Mouse (Mus musculus): ENCODE results near the gene S1pr5. TPM values are rescaled to one million over a fixed set of nuclear protein-coding genes. Genes with fewer than 3 reads are reported as not detected.
A peak's percentile ranks its signal among the peaks of the same experiment; 100 is the strongest.

The S1pr5 gene
- polyA plus RNA-seq, 1 experiment from 2014 or later = 2.0 TPM

DNA sequence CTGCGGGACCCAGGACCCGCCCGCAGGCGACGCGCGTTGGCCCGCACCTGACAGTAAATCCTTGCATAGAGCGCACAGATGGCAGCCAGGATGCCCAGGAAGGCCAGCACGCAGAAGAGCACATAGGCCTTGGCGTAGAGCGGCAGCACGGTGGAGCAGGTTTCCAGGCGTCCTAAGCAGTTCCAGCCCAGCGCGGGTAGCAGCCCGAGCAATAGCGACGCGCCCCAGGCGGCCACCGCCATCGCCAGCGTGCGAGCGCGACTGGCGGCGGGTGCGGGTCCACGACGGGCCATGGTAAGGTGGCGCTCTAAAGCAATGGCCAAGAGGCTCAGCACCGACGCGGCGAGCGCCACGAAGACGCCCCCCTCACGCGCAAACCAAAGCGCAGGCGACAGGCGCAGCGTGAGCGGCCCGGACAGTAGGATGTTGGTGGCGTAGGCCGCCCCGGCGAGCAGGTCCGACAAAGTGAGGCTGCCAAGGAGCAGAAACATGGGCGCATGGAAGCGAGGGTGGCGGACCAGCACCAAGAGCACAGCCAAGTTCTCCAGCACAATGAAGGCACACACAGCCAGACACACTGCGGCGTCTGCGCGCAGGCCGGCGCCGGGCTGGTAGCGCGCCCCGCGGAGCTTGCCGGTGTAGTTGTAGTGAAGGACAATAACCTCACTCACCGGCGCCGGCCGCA is 3.7 kb downstream of the S1pr5 start:
- Histone ChIP-seq H3K4me3 (replicated peaks; ENCODE audit: low read length) (peak overlapping the region; percentile 41), H3K4me1 (ENCODE audit: control insufficient read depth, insufficient read depth, low read length) (peaks cover 17% of the 10 kb centered on the region), H3K4me2 (ENCODE audit: low read depth, low read length) (peak overlapping the region; percentile 61), H3K9me3 (replicated peaks; ENCODE audit: control insufficient read depth, low read length) (0 out of 2 replicates have a peak, but pooled peaks cover 5% of the 10 kb centered on the region), H3K9ac (ENCODE audit: low read length) (peak overlapping the region; percentile 52), H3K27me3 (ENCODE audit: control insufficient read depth, insufficient read depth, low read length) (peaks cover 61% of the 10 kb centered on the region), H3K27ac (ENCODE audit: low read length) (no peak overlapping the region), H3K36me3 (ENCODE audit: control insufficient read depth, insufficient read depth, low read length) (no peaks in the 10 kb centered on the region)
- under 1% methylated on average over 72 of the region's 72 CpGs for WGBS
- ATAC-seq (ENCODE audit: insufficient read depth, low FRiP score) = peak; percentile 26; the same call in 1 of the 2 replicates

DNA sequence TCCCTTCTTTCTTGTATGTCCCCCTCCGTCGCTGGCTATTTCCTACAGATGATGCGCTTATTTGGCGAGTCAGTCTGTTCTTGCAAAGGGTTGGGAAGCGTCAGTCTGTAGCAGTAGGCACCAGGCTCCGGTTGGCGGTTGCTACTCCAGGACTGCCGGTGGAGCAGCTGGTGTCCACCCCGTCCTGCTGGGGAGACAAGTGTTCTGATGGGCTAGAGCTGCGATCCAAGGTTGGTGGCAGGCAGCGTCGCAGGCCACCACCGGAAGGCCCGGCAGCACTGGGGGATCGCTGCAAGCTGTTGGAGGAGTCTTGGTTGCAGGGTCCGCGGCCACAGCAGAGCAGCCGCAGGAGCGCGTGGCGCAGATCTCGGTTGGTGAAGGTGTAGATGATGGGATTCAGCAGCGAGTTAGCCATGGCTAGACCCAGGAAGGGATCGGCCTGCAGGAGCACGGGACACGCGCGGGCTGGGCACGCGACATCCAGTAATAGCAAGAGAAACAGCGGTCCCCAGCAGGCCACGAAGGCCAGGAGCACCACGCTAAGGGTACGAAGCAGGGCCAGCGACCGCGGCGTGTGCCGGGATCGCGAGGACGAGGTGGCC is 4.3 kb downstream of the S1pr5 start:
- WGBS = 11% methylated on average over 42 of the region's 42 CpGs
- H3K27me3 ChIP-seq (ENCODE audit: control insufficient read depth, insufficient read depth, low read length) = peaks cover 54% of the 10 kb centered on the region
- ATAC-seq (ENCODE audit: insufficient read depth, low FRiP score) = no peak

DNA sequence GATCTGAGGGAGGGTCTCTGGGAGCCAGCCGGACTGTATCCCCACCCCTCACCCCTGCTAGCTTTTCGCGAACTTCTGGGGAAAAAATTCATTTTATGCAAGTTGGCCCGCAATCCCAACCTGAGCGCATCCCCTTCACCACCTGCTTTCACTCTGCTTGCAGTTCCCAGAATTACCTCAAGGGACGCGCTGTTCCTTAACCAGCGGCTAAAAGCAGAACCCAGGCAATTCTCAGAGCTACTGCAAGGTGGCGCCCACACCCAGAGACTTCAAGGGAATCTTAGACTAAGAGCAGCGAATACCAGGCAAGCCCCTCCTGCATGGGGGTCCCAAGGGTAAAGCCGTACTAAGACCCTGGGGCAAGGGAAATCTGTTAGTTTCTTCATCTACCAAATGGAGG is 6.9 kb downstream of the S1pr5 start:
- no peaks in the 10 kb centered on the region for H3K36me3 ChIP-seq (ENCODE audit: control insufficient read depth, insufficient read depth, low read length)
- 0 out of 2 replicates have a peak, but pooled peaks cover 5% of the 10 kb centered on the region for H3K9me3 ChIP-seq (replicated peaks; ENCODE audit: control insufficient read depth, low read length)
- H3K4me1 ChIP-seq (ENCODE audit: control insufficient read depth, insufficient read depth, low read length) = peaks cover 31% of the 10 kb centered on the region
- H3K27ac ChIP-seq (ENCODE audit: low read length) = no peak overlapping the region
- no peak overlapping the region for H3K4me2 ChIP-seq (ENCODE audit: low read depth, low read length)
- 7% methylated on average over 11 of the region's 11 CpGs for WGBS
- no peak overlapping the region for H3K4me3 ChIP-seq (replicated peaks; ENCODE audit: low read length)
- no peak for ATAC-seq (ENCODE audit: insufficient read depth, low FRiP score)
- H3K27me3 ChIP-seq (ENCODE audit: control insufficient read depth, insufficient read depth, low read length) = peaks cover 37% of the 10 kb centered on the region
- H3K9ac ChIP-seq (ENCODE audit: low read length) = no peak overlapping the region

More for the DNA sequence above, 4.3 kb downstream of the S1pr5 start:
- Histone ChIP-seq H3K27ac (ENCODE audit: low read length) (no peak overlapping the region), H3K4me3 (replicated peaks; ENCODE audit: low read length) (peak overlapping the region; percentile 41), H3K36me3 (ENCODE audit: control insufficient read depth, insufficient read depth, low read length) (no peaks in the 10 kb centered on the region), H3K9me3 (replicated peaks; ENCODE audit: control insufficient read depth, low read length) (0 out of 2 replicates have a peak, but pooled peaks cover 5% of the 10 kb centered on the region), H3K4me1 (ENCODE audit: control insufficient read depth, insufficient read depth, low read length) (peaks cover 19% of the 10 kb centered on the region), H3K9ac (ENCODE audit: low read length) (peak overlapping the region; percentile 52), H3K4me2 (ENCODE audit: low read depth, low read length) (peak overlapping the region; percentile 61)

DNA sequence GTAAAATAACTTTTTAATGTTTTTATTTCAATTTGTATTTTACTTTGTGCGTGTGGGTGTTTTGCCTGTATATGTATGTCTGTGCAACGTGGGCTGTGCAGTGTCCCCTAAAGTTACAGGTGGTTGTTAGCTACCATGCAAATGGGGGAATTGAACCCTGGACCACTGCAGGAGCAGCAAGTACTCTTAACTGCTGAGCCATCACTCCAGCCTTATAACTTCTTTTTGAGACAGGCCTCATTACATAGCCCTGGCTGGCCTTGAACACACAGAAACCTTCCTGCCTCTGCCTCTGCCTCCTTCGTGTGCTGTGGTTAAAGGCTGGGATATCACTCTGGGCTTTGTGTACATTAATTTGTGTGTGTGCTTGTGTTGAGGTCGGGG is 8.8 kb downstream of the S1pr5 start:
- Histone ChIP-seq H3K9ac (ENCODE audit: low read length) (peak overlapping the region; percentile 98), H3K27ac (ENCODE audit: low read length) (peak overlapping the region; percentile 93), H3K4me1 (ENCODE audit: control insufficient read depth, insufficient read depth, low read length) (peaks cover 23% of the 10 kb centered on the region), H3K9me3 (replicated peaks; ENCODE audit: control insufficient read depth, low read length) (0 out of 2 replicates have a peak, but pooled peaks cover 5% of the 10 kb centered on the region), H3K36me3 (ENCODE audit: control insufficient read depth, insufficient read depth, low read length) (no peaks in the 10 kb centered on the region), H3K27me3 (ENCODE audit: control insufficient read depth, insufficient read depth, low read length) (peaks cover 18% of the 10 kb centered on the region), H3K4me2 (ENCODE audit: low read depth, low read length) (peak overlapping the region; percentile 85), H3K4me3 (replicated peaks; ENCODE audit: low read length) (peak overlapping the region; percentile 91)
- WGBS = 40% methylated on average over 4 of the region's 4 CpGs
- no peak for ATAC-seq (ENCODE audit: insufficient read depth, low FRiP score)

DNA sequence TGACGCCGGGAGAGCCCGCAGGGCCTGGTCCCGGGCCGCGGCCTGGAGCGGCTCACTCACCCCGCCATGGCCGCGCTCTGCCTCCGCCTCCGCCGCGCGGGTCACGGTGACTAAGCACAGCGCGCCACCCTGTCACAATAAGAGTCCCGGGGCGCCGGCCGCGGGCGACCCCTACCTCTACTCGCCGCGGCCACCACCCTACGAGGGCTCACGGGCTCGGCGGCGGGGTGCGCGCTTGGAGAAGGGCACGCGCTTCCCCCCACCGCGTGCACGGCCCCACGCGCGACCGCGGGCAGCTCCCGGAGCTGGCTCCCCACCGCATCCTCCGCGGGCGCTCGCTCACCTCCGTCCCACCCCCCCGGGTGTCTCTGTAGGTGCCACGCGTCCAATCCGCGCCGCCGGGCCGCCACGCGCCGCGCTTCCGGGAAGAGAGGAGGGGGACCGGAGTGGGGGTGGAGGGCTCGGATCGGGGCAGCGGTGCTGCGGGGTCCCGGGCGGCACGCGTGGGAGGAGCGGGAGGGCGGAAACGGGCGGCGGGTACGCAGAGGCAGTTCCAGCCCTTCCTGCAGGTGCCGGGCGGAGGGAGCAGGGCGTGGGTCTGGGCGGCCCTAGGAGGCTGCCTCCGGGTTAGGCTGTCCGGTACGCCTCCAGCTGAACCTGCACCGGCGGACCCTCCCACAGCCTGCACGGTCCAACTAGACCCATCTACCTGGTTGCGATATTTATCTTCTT is 9.3 kb downstream of the S1pr5 start, which contains the start of gene Keap1:
Keap1 (minus strand) TSS at position 629 of the 732 bp plus-strand sequence.
- peaks cover 17% of the 10 kb centered on the region for H3K4me1 ChIP-seq (ENCODE audit: control insufficient read depth, insufficient read depth, low read length)
- under 1% methylated on average over 80 of the region's 90 CpGs for WGBS
- ATAC-seq (ENCODE audit: insufficient read depth, low FRiP score) = peak; percentile 91
- H3K9ac ChIP-seq (ENCODE audit: low read length) = peak within 1 kb of the TSS; percentile 98
- peak within 1 kb of the TSS; percentile 91 for H3K4me3 ChIP-seq (replicated peaks; ENCODE audit: low read length)
- H3K9me3 ChIP-seq (replicated peaks; ENCODE audit: control insufficient read depth, low read length) = 0 out of 2 replicates have a peak, but pooled peaks cover 5% of the 10 kb centered on the region
- peak within 1 kb of the TSS; percentile 85 for H3K4me2 ChIP-seq (ENCODE audit: low read depth, low read length)
- 0 out of 2 replicates have a peak, but pooled peaks cover 3% of the 10 kb centered on the region for H3K36me3 ChIP-seq (ENCODE audit: control insufficient read depth, insufficient read depth, low read length)
- peak within 1 kb of the TSS; percentile 93 for H3K27ac ChIP-seq (ENCODE audit: low read length)
- peaks cover 13% of the 10 kb centered on the region for H3K27me3 ChIP-seq (ENCODE audit: control insufficient read depth, insufficient read depth, low read length)

DNA sequence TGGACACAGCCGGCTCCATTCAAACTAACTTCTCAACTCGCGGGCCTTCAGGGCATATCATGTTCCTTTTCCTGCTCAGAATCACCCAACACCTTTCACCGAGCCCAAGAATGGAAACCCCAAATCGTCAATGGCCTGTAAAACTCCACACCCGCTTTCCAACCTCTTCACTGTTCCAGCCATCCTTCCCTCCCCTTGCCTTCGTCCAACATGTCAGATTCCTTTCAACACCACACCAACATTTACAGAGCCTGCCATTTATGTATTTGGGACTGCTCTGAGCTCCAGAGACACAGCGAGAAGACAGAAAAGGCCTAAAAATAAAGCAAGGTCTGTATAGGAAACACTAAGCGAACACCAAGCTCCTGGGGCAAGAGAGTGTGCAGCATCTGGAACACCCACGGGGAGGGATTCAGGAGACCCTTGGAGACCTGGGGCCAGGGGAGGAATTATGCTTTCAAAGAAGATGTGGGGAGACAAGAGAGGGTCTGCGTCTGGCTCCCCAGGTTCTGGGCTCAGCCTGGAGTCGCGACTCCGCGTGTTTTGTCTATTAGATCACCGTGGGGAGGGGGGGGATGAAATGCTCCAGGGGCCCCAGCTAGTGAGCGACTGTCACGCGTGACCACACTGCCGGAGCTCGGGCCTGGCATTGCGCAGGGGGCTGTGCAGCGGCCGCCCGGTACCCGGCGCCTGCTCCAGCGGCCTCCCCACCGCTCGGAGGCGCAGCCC is 10.1 kb downstream of the S1pr5 start:
- peak; percentile 0 for ATAC-seq (ENCODE audit: insufficient read depth, low FRiP score)
- Histone ChIP-seq H3K9me3 (replicated peaks; ENCODE audit: control insufficient read depth, low read length) (0 out of 2 replicates have a peak, but pooled peaks cover 5% of the 10 kb centered on the region), H3K4me1 (ENCODE audit: control insufficient read depth, insufficient read depth, low read length) (peaks cover 16% of the 10 kb centered on the region), H3K4me2 (ENCODE audit: low read depth, low read length) (peak overlapping the region; percentile 85), H3K27ac (ENCODE audit: low read length) (peak overlapping the region; percentile 93), H3K27me3 (ENCODE audit: control insufficient read depth, insufficient read depth, low read length) (peaks cover 6% of the 10 kb centered on the region), H3K4me3 (replicated peaks; ENCODE audit: low read length) (peak overlapping the region; percentile 91), H3K36me3 (ENCODE audit: control insufficient read depth, insufficient read depth, low read length) (peaks cover 9% of the 10 kb centered on the region; the same call in 1 of the 2 replicates), H3K9ac (ENCODE audit: low read length) (peak overlapping the region; percentile 98)
- WGBS = under 1% methylated on average over 31 of the region's 31 CpGs

DNA sequence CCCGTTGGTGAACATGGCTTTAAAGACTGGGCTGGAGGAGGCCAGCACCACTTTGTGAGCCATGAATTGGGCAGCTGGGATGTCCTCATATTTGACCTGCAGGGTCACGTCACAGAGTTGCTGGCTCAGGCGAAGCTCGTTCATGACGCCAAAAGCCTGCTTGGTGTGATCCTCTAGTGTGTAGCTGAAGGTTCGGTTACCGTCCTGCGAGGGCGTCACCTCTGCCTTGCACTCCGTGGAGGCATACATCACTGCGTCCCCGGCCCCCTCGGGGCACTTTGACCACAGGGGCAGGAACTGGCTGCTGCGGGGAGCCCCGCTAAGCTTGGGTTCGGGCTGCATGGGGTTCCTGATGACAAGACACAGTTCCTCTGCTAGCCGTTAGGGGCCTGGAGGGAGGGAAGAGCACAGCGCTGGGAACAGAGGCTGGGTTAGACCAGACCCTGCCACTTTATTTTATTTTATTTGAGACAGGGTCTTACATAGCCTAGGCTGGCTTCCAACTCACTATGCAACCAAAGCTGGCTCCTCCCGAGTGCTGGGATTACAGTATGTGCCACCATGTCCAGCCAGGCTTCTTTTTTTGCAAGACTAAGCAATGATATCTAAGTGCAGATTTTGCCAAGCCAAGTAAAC is 10.8 kb downstream of the S1pr5 start:
- peak overlapping the region; percentile 93 for H3K27ac ChIP-seq (ENCODE audit: low read length)
- H3K27me3 ChIP-seq (ENCODE audit: control insufficient read depth, insufficient read depth, low read length) = no peaks in the 10 kb centered on the region
- ATAC-seq (ENCODE audit: insufficient read depth, low FRiP score) = no peak
- peaks cover 16% of the 10 kb centered on the region for H3K4me1 ChIP-seq (ENCODE audit: control insufficient read depth, insufficient read depth, low read length)
- peaks cover 10% of the 10 kb centered on the region; the same call in 1 of the 2 replicates for H3K36me3 ChIP-seq (ENCODE audit: control insufficient read depth, insufficient read depth, low read length)
- peak overlapping the region; percentile 98 for H3K9ac ChIP-seq (ENCODE audit: low read length)
- H3K9me3 ChIP-seq (replicated peaks; ENCODE audit: control insufficient read depth, low read length) = 0 out of 2 replicates have a peak, but pooled peaks cover under 1% of the 10 kb centered on the region
- WGBS = 17% methylated on average over 19 of the region's 19 CpGs
- H3K4me3 ChIP-seq (replicated peaks; ENCODE audit: low read length) = peak overlapping the region; percentile 91
- peak overlapping the region; percentile 85 for H3K4me2 ChIP-seq (ENCODE audit: low read depth, low read length)

DNA sequence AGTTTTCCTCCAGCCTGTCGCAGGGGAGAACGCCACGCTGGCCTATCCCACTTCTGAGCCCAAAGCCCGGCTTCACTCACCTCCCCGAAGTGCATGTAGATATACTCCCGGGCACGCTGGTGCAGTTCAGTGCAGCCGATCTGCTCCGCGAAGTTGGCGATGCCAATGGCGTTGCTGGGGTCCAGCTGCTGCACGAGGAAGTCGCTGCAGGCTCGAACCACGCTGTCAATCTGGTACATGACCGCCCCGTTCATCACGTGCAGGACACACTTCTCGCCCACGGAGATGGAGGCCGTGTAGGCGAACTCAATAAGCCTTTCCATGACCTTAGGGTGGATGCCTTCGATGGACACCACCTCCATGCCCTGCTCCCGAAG is 11.3 kb downstream of the S1pr5 start:
- Histone ChIP-seq H3K36me3 (ENCODE audit: control insufficient read depth, insufficient read depth, low read length) (peaks cover 10% of the 10 kb centered on the region; the same call in 1 of the 2 replicates), H3K4me1 (ENCODE audit: control insufficient read depth, insufficient read depth, low read length) (peaks cover 16% of the 10 kb centered on the region), H3K9ac (ENCODE audit: low read length) (peak overlapping the region; percentile 98), H3K9me3 (replicated peaks; ENCODE audit: control insufficient read depth, low read length) (no peaks in the 10 kb centered on the region), H3K4me3 (replicated peaks; ENCODE audit: low read length) (peak overlapping the region; percentile 91), H3K4me2 (ENCODE audit: low read depth, low read length) (peak overlapping the region; percentile 85), H3K27ac (ENCODE audit: low read length) (no peak overlapping the region), H3K27me3 (ENCODE audit: control insufficient read depth, insufficient read depth, low read length) (no peaks in the 10 kb centered on the region)
- ATAC-seq (ENCODE audit: insufficient read depth, low FRiP score) = no peak
- WGBS = 86% methylated on average over 25 of the region's 25 CpGs
